Mouse (Mus musculus) CH12.LX (cell line): ENCODE data around the gene Ntng1. TPM values are rescaled to one million over a fixed set of nuclear protein-coding genes. Genes with fewer than 3 reads are reported as not detected.
A peak's percentile ranks its signal among the peaks of the same experiment; 100 is the strongest.

Source experiments
- DNase-seq: peaks from one replicate; pipeline ENCODE4 v3.0.0-alpha.2; 2013; ENCODE audit errors: extremely low read depth
- H3K27ac ChIP-seq: 2 replicates; pipeline ENCODE4 v1.5.1; 2012; ENCODE audit warnings: low read depth, mild to moderate bottlenecking, control low read depth, moderate library complexity; ENCODE audit not compliant: insufficient read depth
- H3K27me3 ChIP-seq: replicated peaks from 2 replicates; pipeline ENCODE3; 2012; ENCODE audit warnings: inconsistent platforms
- H3K36me3 ChIP-seq, 2 experiments: replicated peaks in 1 of 2; 2 replicates each; pipeline versions ENCODE3 to v1.6.1; 2012; ENCODE audit warnings: inconsistent platforms in 1 of 2, low read length in 1 of 2, mild to moderate bottlenecking in 1 of 2, mixed read lengths in 1 of 2, moderate library complexity in 1 of 2; ENCODE audit not compliant: control insufficient read depth in 1 of 2, insufficient read depth in 1 of 2
- H3K4me1 ChIP-seq, 2 experiments: 2 replicates each; pipeline ENCODE4 v1.6.1; 2012; ENCODE audit warnings: inconsistent platforms in 1 of 2, moderate library complexity in 1 of 2; ENCODE audit not compliant: insufficient read depth in 2 of 2, control insufficient read depth in 1 of 2
- H3K4me2 ChIP-seq: 2 replicates; pipeline ENCODE4 v1.6.1; 2012; ENCODE audit warnings: low read depth, mild to moderate bottlenecking, control low read depth; ENCODE audit not compliant: poor library complexity, insufficient read depth, severe bottlenecking
- H3K4me3 ChIP-seq, 3 experiments: fragments of 150-350 bp in 1 of 3; sonication (generic) in 1 of 3; replicated peaks in 1 of 3; 2 replicates each; pipeline versions ENCODE3 to v1.5.1; 2011 to 2012; ENCODE audit warnings: low read depth in 2 of 3, low read length in 2 of 3, mild to moderate bottlenecking in 2 of 3, moderate library complexity in 2 of 3, control low read depth in 1 of 3, improper control_type of control experiment in 1 of 3, inconsistent platforms in 1 of 3, mixed read lengths in 1 of 3; ENCODE audit not compliant: poor library complexity in 1 of 3
- H3K79me2 ChIP-seq: replicated peaks from 2 replicates; pipeline ENCODE4 v1.6.1; 2012; ENCODE audit warnings: mild to moderate bottlenecking, moderate library complexity; ENCODE audit not compliant: control insufficient read depth, poor library complexity, insufficient read depth, severe bottlenecking; ENCODE audit errors: extremely low read depth
- H3K9ac ChIP-seq: 2 replicates; pipeline ENCODE4 v1.6.1; 2012; ENCODE audit warnings: low read depth, mild to moderate bottlenecking, control low read depth, moderate library complexity; ENCODE audit not compliant: insufficient read depth
- H3K9me3 ChIP-seq: replicated peaks from 2 replicates; pipeline ENCODE3; 2012; ENCODE audit warnings: low read length, inconsistent platforms, mixed read lengths
- CHD2 ChIP-seq: IDR thresholded peaks from 2 replicates; pipeline ENCODE4 v1.6.1; 2011; ENCODE audit warnings: low read length, improper control_type of control experiment
- ELF1 ChIP-seq: IDR thresholded peaks from 2 replicates; pipeline ENCODE4 v1.6.1; 2014; ENCODE audit warnings: low read depth, mild to moderate bottlenecking, inconsistent platforms, low read length, improper control_type of control experiment
- ETS1 ChIP-seq: conservative IDR thresholded peaks from 2 replicates; pipeline ENCODE4 v1.6.1; 2012; ENCODE audit warnings: low read depth, mild to moderate bottlenecking, inconsistent platforms, low read length, improper control_type of control experiment, moderate library complexity
- HCFC1 ChIP-seq: IDR thresholded peaks from 2 replicates; pipeline ENCODE4 v1.6.1; 2012; ENCODE audit warnings: low read depth, mild to moderate bottlenecking, inconsistent platforms, low read length, improper control_type of control experiment
- IRF4 ChIP-seq: IDR thresholded peaks from 2 replicates; pipeline ENCODE4 v1.6.1; 2014; ENCODE audit warnings: low read depth, mild to moderate bottlenecking, inconsistent platforms, low read length, improper control_type of control experiment
- JUND ChIP-seq: conservative IDR thresholded peaks from 2 replicates; pipeline ENCODE4 v1.6.1; 2011; ENCODE audit warnings: low read depth, low read length, improper control_type of control experiment
- MAFK ChIP-seq: IDR thresholded peaks from 2 replicates; pipeline ENCODE4 v1.6.1; 2011; ENCODE audit warnings: low read length, improper control_type of control experiment; ENCODE audit not compliant: insufficient replicate concordance
- MAX ChIP-seq: IDR thresholded peaks from 2 replicates; pipeline ENCODE4 v1.6.1; 2011; ENCODE audit warnings: low read length, improper control_type of control experiment
- MEF2A ChIP-seq: IDR thresholded peaks from 2 replicates; pipeline ENCODE4 v1.6.1; 2014; ENCODE audit warnings: low read depth, mild to moderate bottlenecking, inconsistent platforms, low read length, improper control_type of control experiment, borderline replicate concordance
- MXI1 ChIP-seq: IDR thresholded peaks from 2 replicates; pipeline ENCODE4 v1.6.1; 2011; ENCODE audit warnings: mild to moderate bottlenecking, low read depth, low read length, improper control_type of control experiment
- MYC ChIP-seq: IDR thresholded peaks from 2 replicates; pipeline ENCODE4 v1.6.1; 2011; ENCODE audit warnings: low read depth, mild to moderate bottlenecking, improper control_type of control experiment, low read length
- POLR2A ChIP-seq: IDR thresholded peaks from 2 replicates; pipeline ENCODE4 v1.6.1; 2011; ENCODE audit warnings: low read depth, mild to moderate bottlenecking, improper control_type of control experiment, low read length
- RAD21 ChIP-seq: IDR thresholded peaks from 2 replicates; pipeline ENCODE4 v1.6.1; 2011; ENCODE audit warnings: low read depth, mild to moderate bottlenecking, low read length, improper control_type of control experiment, moderate library complexity
- SIN3A ChIP-seq: IDR thresholded peaks from 2 replicates; pipeline ENCODE4 v1.6.1; 2012; ENCODE audit warnings: low read length, improper control_type of control experiment, inconsistent platforms
- SMC3 ChIP-seq: IDR thresholded peaks from 2 replicates; pipeline ENCODE4 v1.6.1; 2011; ENCODE audit warnings: low read depth, low read length, improper control_type of control experiment
- TBP ChIP-seq: conservative IDR thresholded peaks from 2 replicates; pipeline ENCODE4 v1.6.1; 2011; ENCODE audit warnings: low read depth, low read length, improper control_type of control experiment
- TCF12 ChIP-seq: IDR thresholded peaks from 2 replicates; pipeline ENCODE4 v1.6.1; 2014; ENCODE audit warnings: low read depth, mild to moderate bottlenecking, inconsistent platforms, low read length, improper control_type of control experiment
- UBTF ChIP-seq: IDR thresholded peaks from 2 replicates; pipeline ENCODE4 v1.6.1; 2012; ENCODE audit warnings: low read depth, mild to moderate bottlenecking, inconsistent platforms, low read length, improper control_type of control experiment, moderate library complexity
- ZC3H11A ChIP-seq: IDR thresholded peaks from 2 replicates; pipeline ENCODE4 v1.6.1; 2012; ENCODE audit warnings: low read depth, mild to moderate bottlenecking, inconsistent platforms, low read length, improper control_type of control experiment
- ZKSCAN1 ChIP-seq: IDR thresholded peaks from 2 replicates; pipeline ENCODE4 v1.6.1; 2012; ENCODE audit warnings: low read depth, inconsistent platforms, low read length, improper control_type of control experiment, borderline replicate concordance
- dilution Hi-C: fragments of 300-500 bp; cut with MboI; formaldehyde crosslinking; loops from 2 replicates; pipeline ENCODE4 v1.14.3; 2020; ENCODE audit warnings: low sequenced_read_pairs; ENCODE audit not compliant: extremely low pct_unique_long_range_greater_than_20kb, extremely low pct_ligation_motif_present
- in situ Hi-C: fragments of 300-500 bp; cut with MboI; formaldehyde crosslinking; loops from 3 replicates; pipeline ENCODE4 v1.14.3; 2019; ENCODE audit warnings: low sequenced_read_pairs, low pct_ligation_motif_present, low pct_unique_long_range_greater_than_20kb, mixed read lengths
- polyA plus RNA-seq: library from polyadenylated mRNA; unstranded; fragments of >175 nt; gene quantifications from 2 replicates; pipeline ENCODE4 v1.2.1, GENCODE M21; 2012; ENCODE audit warnings: low read depth; ENCODE audit not compliant: insufficient read length
- total RNA-seq, 2 experiments: library from RNA; depleted of rRNA; stranded (reverse); fragments of 300-350 nt in 1 of 2; fragments of >200 nt in 1 of 2; gene quantifications; 2 replicates each; pipeline ENCODE4 v1.2.3; 2012 to 2014

Gene Ntng1
- total and polyA plus RNA-seq, 3 experiments, result not detected

DNA sequence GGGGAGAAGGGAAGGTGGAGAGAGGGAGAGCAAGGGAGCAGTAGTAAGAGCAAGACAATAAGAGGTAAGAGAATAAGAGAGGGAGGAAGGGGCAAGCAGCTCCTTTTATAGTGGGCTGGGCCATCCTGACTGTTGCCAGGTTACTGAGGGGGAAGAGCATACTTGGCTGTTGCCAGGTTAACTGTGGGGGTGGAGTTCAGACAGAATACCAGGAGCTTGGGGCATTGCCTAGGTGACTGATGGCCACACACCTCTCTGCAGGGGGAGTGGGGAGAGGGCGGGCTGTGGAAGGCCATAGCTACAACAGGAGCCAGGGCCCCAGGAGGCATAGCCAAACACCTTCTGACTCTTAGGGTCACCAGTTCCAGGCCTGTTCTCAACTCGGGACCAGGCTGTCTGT is 166.2 kb downstream of the Ntng1 start:
- Histone ChIP-seq H3K4me3 (no peak overlapping the region), H3K36me3 (no peaks in the 10 kb centered on the region), H3K27ac (no peak overlapping the region), H3K79me2 (no peaks in the 10 kb centered on the region), H3K4me1 (no peaks in the 10 kb centered on the region)
- TF ChIP-seq TCF12 (no peak), RAD21 (no peak), HCFC1 (no peak), ETS1 (no peak), MAX (no peak), IRF4 (no peak)
- TF ChIP-seq, all 38 proteins: peak for 0
- Histone ChIP-seq H3K9me3 (peaks cover 32% of the 10 kb centered on the region), H3K4me2 (no peak overlapping the region), H3K27me3 (no peaks in the 10 kb centered on the region), H3K9ac (no peak overlapping the region)
- no peak for DNase-seq
- in situ Hi-C loops, result no loop called here
- dilution Hi-C loops, result no loop called here

- H3K4me3 ChIP-seq, result no peak overlapping the region
- in situ Hi-C loops, result no loop called here
- no peak for DNase-seq
- H3K9me3 ChIP-seq, result peaks cover 28% of the 10 kb centered on the region
- dilution Hi-C loops, result no loop called here
- TF ChIP-seq SMC3, result no peak
- no peak overlapping the region for H3K4me2 ChIP-seq
- H3K36me3 ChIP-seq, result no peaks in the 10 kb centered on the region
- no peak overlapping the region for H3K27ac ChIP-seq
- H3K9ac ChIP-seq, result no peak overlapping the region
- no peaks in the 10 kb centered on the region for H3K4me1 ChIP-seq
- no peaks in the 10 kb centered on the region for H3K79me2 ChIP-seq
- H3K27me3 ChIP-seq, result no peaks in the 10 kb centered on the region
These were observed 168.7 kb downstream of the Ntng1 start for GRCm38 (mm10) chr3:109975106-109975505.

DNA sequence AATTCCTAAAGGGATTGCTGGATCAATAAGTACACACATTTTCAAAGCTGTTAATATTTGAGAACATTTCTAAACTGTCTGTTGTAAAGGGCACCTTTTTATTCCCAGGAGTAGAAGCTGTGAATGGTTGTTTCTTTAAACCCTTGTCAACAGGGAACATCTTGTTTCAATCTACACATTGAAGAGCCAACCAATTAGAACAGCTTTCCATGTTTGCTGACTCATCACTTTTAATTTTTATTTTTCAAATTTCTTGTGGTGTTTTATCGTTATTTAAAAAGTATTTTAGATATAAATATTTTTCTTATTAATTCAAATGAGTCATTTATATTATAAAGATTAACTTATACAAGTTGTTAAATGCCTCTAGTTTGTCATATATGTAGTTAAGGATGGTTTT is 172.3 kb downstream of the Ntng1 start:
- Histone ChIP-seq H3K9me3 (peaks cover 32% of the 10 kb centered on the region), H3K36me3 (no peaks in the 10 kb centered on the region), H3K9ac (no peak overlapping the region), H3K4me1 (no peaks in the 10 kb centered on the region), H3K27me3 (no peaks in the 10 kb centered on the region), H3K4me2 (no peak overlapping the region), H3K79me2 (no peaks in the 10 kb centered on the region), H3K4me3 (no peak overlapping the region), H3K27ac (no peak overlapping the region)
- in situ Hi-C loops (no loop called here), dilution Hi-C loops (no loop called here)
- no peak for TF ChIP-seq ETS1
- TF ChIP-seq MAFK, result peak; percentile 89
- no peak for DNase-seq

DNA sequence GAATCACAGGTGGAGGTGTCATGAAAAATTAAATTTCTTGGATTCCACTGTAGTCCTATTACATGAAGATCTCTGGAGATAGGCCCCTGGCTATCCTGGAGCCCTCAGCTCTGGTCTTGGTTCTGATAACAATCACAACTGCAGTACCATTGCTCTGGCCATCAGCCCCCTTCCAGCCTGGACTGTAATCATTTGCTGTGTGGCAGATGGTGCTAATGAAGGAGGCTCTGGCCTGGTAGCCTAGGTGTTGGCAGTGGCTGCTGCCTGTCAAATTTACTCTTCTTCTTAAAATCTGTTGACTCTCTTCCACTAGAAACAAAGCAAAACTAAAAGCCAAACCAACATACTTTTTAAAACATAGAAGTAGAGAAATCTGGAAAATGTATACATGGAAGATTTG is 173.6 kb downstream of the Ntng1 start:
- Histone ChIP-seq H3K27ac (no peak overlapping the region), H3K36me3 (no peaks in the 10 kb centered on the region), H3K4me3 (no peak overlapping the region), H3K4me2 (no peak overlapping the region), H3K9ac (no peak overlapping the region), H3K79me2 (no peaks in the 10 kb centered on the region), H3K4me1 (no peaks in the 10 kb centered on the region), H3K9me3 (peaks cover 35% of the 10 kb centered on the region), H3K27me3 (no peaks in the 10 kb centered on the region)
- no peak for DNase-seq
- dilution Hi-C loops, result no loop called here
- no peak for TF ChIP-seq IRF4
- no peak for TF ChIP-seq ZKSCAN1
- no peak for TF ChIP-seq HCFC1
- TF ChIP-seq JUND, result no peak
- TF ChIP-seq MYC, result no peak
- TF ChIP-seq MEF2A, result no peak
- no peak for TF ChIP-seq UBTF
- no peak for TF ChIP-seq CHD2
- no peak for TF ChIP-seq TCF12
- no peak for TF ChIP-seq MAX
- TF ChIP-seq POLR2A, result no peak
- TF ChIP-seq TBP, result no peak
- no peak for TF ChIP-seq ELF1
- TF ChIP-seq SIN3A, result no peak
- no peak for TF ChIP-seq SMC3
- TF ChIP-seq MXI1, result no peak
- TF ChIP-seq ZC3H11A, result no peak
- in situ Hi-C loops, result no loop called here
